Mouse (Mus musculus): Measurements from ENCODE around the gene 4930430F08Rik.

4930430F08Rik gene

DNA sequence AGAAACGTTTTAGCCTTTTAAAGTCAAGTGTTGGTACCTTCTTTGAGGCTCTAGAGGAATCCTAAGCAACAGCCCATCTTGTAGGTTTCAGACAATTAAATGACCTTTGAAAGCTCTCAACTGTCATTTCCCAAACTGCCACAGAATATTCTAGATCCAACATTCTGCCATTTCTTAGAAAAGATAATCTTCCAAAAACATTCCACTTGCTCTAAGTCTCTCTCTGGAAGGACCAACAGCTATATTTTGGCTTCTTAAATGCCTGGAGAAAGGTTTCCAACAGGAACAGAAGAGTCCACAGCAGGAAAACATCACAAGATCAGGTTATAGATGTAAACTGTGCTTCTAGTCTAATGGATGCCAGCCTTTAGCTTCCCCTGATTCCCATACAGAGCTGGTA is at the start of gene 4930430F08Rik, which contains the start of gene 1700017N19Rik:
TSS of gene 4930430F08Rik (minus strand) at position 101 of the 400 bp plus-strand sequence.
TSS of gene 1700017N19Rik (plus strand) at position 162 of the 400 bp plus-strand sequence.
- 86% methylated on average over 1 of the region's 1 CpGs for WGBS

- WGBS: 22% methylated on average over 20 of the region's 20 CpGs
These were observed 39.7 kb upstream of the 4930430F08Rik start for GRCm38 (mm10) chr10:100629762-100630438.

DNA sequence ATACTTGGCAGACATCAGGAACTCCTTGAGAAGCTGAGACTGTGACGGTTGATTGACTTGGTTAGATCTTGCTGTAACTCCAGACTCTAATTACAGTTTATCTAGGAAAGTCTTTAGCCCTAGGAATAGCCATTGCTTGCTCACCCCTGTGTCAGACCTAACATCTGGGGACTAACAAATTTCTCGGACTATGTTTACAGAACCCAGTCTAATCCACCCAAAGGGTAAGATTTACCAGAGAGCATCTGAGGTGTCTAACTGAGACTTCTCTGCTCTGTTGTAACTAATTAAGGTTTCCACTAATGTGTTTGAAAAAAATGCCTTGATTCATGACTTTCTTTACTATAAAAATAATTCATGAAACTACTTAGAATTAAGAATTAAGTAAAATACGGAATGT is 32.3 kb upstream of the 4930430F08Rik start:
- 87% methylated on average over 3 of the region's 3 CpGs for WGBS

- whole genome bisulfite sequencing: 94% methylated on average over 12 of the region's 12 CpGs
These were observed 29.8 kb upstream of the 4930430F08Rik start for GRCm38 (mm10) chr10:100620040-100620439.

DNA sequence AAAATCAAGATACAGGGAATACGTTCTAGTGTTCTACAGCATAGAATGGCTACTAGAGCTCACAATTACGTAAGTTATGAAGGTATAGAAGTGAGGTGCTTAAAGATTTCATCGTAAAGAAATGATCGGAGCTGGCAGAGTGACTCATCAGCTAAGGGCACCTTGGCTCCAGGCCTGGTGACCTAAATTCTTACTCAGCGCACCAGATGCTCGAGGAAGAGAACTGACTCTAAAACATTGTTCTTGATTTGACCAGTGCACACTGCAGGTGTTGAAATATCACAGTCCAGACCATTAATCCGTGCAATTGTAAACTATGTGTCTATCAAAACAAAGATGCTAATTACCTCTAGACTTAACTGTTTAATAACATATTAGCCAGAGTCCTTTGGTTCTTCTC is 29.3 kb upstream of the 4930430F08Rik start:
- 83% methylated on average over 7 of the region's 7 CpGs for WGBS

DNA sequence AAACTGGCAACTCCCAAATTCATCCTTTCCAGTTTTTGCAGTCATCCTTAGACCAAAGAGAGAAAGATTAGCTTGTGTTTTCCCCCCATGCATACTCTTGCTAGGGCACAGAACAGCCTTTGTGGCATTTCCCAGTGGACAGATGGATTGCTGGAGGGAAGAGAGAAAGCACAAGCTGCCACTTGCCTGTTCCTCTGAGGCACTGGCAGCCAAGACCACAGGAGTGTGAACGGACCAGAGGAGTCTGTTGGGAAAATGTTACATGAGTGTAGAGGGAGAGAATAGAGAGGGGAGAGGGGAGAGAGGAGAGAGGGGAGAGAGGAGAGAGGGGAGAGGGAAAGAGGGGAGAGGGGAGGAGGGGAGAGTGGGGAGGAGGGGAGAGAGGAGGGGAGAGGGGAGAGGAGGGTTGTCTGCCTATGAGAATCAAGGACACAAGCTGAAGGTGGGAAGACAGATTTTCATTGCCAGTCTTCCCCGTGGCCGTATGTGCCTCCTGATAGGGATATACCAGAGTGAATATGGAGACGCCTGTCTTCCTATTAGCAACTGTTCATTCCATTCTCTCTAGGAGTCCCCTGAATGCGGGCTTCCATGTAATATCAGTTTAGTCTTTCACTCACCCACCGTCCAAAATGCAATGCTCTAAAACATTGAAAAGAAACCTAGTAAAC is 27.1 kb upstream of the 4930430F08Rik start:
- WGBS: 51% methylated on average over 6 of the region's 6 CpGs

- 65% methylated on average over 2 of the region's 2 CpGs for WGBS
These were observed 14.0 kb upstream of the 4930430F08Rik start for GRCm38 (mm10) chr10:100604254-100604653.

DNA sequence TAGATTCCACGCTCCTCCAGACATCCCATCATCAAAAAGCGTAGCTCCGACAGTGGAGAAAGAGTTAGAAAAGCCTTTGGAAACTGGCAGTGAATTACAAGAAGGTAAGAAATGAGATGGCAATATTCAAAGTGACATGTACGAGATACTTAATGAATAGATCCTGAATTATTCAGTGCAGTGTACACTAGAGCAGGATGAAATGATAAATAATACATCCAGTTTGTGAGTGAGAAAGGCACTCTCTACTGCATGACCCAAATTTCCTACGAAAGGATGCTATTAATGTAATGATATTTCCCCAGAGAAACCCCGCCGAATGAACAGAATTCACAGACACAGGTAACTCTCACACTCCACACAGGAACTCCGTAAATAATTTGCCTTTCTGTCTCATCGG is 13.3 kb upstream of the 4930430F08Rik start:
- 87% methylated on average over 9 of the region's 9 CpGs for WGBS

DNA sequence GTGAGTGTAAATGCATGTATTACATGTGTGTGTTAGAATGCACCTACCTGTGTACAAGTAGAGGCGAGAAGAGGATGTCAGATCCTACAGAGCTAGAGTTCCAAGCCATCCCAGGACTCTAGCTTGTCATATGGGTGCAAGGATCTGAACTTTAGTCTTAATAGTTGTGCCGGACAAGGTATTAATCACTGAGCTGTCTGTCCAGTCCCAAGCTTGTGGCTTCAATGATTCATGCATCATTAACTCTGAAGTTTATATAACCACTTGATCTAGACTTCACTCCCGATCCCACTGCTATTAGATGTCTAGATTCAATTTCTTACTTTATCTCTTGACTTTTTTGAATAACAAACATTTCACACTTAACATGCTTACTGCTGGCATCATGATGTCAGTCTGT is 8.1 kb upstream of the 4930430F08Rik start:
- WGBS: 89% methylated on average over 3 of the region's 3 CpGs

- WGBS: under 1% methylated on average over 31 of the region's 31 CpGs
These were observed 1.3 kb downstream of the 4930430F08Rik start for GRCm38 (mm10) chr10:100588932-100589388.

DNA sequence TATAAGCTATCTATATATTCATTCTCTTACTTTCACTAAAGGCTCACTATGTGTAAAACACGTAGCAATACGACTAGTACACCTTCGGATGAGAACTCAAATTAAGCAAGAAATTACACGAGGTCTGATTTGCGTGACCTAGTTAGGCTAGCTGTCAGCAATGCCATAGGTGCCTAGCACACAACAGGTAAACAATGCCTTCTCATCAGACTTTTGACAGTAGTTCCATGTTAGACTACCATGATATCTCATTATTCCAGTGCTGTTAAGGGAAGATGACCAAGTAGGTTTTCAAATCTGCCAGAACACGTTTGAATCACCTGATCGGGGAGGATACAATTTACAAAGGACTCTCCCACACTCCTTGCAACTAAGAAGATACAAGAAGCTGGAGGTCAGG is 1.7 kb downstream of the 4930430F08Rik start:
- WGBS: 18% methylated on average over 7 of the region's 7 CpGs

- WGBS: 81% methylated on average over 3 of the region's 3 CpGs
These were observed 6.0 kb downstream of the 4930430F08Rik start for GRCm38 (mm10) chr10:100584178-100584577.

- WGBS: 93% methylated on average over 7 of the region's 7 CpGs
These were observed 14.9 kb downstream of the 4930430F08Rik start for GRCm38 (mm10) chr10:100575294-100575693.

DNA sequence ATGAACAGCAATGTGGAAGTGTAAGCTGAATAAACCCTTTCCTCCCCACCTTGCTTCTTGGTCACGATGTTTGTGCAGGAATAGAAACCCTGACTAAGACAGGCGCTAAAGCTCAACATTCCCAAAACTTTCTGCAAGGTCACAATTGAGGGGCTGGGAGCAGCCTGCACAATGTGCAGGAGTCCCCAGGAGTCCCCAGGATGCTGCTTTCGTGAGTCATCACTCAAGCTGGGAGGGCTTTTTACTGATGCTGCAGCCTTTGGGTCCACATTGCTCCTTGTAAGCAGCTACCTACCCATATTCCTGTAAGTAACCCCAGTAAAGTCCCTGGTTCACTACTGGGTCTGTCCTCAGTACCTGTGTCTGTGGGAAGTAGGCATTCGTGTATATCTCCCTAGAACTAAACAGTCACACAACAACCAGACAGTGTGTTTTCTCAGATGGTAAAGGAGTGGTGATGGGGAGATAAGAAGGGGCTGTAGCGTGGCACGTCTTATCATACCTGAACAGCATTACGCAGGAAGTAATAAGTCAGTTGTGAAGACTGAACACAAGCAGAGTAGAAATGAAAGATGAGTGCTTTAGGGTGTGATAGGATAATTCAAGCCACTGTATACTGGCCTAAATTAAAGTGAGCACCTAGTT is 15.6 kb downstream of the 4930430F08Rik start:
- 97% methylated on average over 7 of the region's 7 CpGs for WGBS

DNA sequence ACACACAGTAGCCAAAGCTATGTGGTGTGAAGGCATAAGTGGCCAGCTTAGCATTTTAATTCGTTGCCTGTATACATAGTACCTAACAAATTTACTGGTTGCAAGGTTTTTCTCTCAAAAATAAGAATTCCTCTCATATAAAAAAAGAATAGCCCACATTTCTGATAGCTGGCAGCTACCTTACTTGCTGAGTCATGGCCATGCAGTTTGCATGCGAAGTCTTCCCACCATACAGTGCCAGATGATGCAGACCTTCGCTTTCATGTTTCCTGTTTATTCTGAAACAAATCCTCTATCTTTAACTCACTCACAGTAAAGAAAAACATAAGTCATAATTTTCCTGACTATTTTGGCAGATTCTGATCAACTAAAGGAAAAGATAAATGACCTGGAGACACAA is 18.5 kb downstream of the 4930430F08Rik start:
- WGBS: 53% methylated on average over 3 of the region's 3 CpGs

DNA sequence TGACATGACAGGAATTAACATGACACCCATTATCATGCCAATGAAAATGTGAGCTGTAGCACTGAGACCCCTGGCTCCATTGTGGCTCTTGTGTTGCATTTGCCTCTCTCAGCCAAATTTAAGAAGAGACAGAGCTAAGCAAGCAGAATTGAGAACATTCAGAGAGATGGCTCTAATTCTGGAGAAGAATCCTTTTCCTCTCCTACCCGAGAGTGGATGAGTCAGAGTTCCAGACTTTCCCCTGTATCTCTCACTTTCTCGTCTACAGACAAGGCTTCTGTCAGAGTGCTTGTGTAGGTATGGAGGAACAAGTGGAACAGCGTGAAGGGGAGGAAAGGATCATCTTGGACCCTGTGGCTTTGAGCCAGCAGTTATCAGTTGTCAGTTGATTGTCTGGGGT is 26.1 kb downstream of the 4930430F08Rik start:
- WGBS: 51% methylated on average over 3 of the region's 3 CpGs

GRCm38 (mm10) chr10:100560194-100560883 is 29.9 kb downstream of the 4930430F08Rik start:
- WGBS: 97% methylated on average over 3 of the region's 3 CpGs

- WGBS: 64% methylated on average over 3 of the region's 3 CpGs
These were observed 33.6 kb downstream of the 4930430F08Rik start for GRCm38 (mm10) chr10:100556566-100557175.

DNA sequence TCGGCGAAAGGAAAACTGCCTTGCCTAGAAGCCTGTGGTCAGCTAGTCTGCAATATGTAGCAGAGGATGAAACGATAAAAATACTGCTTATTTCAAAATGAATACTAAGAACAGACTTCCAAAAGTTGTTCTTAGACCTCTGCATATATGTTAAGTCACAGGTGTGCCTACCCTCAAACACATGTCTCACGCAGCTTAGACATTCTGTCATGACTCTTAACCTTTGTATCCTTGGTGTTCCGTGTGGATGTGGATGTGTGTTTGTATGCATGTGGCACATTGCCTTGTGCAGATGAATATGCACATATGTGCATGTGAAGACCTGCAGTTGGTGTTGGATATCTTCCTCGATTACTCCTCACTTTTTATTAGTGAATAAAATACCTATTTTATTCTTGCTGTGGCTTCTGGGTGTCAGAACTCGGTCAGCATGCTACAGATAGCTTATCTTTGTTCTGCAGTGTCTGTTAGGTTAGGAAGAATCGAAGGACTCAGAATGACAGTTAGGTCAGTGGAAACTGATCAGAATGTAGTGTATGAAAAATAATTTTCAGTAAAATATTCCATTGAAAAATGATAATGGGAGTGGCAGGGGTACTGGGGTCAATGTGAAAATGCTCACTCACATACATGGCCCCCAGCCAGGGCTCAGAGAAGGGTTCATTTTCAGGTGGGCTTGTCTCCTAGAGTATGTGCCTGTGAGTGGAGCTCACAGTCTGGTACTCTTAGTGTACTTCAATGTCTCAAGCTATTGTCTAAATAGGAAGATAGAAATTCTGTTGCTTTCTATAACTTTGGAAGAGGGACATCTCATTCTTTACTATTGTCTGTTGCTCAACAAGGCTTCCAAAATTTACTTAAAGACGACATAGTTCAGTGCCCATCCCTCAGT is 65.5 kb downstream of the 4930430F08Rik start:
- WGBS: 95% methylated on average over 9 of the region's 9 CpGs

DNA sequence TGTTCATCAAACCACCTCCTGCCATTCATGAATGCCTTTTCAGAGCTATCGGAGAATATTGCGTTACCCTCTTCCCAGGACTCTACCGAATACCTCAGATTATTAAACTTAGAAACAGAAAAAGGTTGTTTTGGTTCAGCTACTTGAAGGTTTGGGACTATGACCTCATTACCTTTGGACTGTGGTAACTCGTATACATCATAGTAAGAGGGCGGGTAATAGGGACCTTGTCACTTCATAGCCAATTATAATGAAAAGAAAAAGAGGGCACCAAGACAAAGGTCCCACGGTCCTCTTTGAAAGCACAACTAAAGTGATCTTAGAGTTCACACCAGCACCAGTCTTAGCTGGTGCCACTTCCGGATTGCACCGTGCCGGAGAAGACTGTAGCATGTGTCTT is 67.9 kb downstream of the 4930430F08Rik start:
- WGBS: 78% methylated on average over 9 of the region's 9 CpGs
